Mouse (Mus musculus) liver, adult 2 months (tissue): ENCODE measurements around the gene Hebp2.

Source experiments
- CTCF ChIP-seq: fragments of 200-500 bp; IDR thresholded peaks from 2 replicates; pipeline ENCODE4 v1.5.1; 2011; ENCODE audit warnings: low read depth, low read length, control low read depth
- POLR2A ChIP-seq: fragments of 200-500 bp; IDR thresholded peaks from 2 replicates; pipeline ENCODE4 v1.6.1; 2011; ENCODE audit warnings: low read length, control low read depth; ENCODE audit not compliant: insufficient read depth; ENCODE audit errors: extremely low read depth

GRCm38 (mm10) chr10:18584188-18584587 lies 38.3 kb upstream of the Hebp2 start:
- TF ChIP-seq CTCF (no peak), POLR2A (no peak)
